Mouse (Mus musculus) embryonic fibroblast, embryonic 13.5 days (primary cell): ENCODE measurements around the gene Clstn2.

Experiments
- CTCF ChIP-seq: IDR thresholded peaks from 2 replicates; pipeline ENCODE4 v1.5.1; 2011; ENCODE audit warnings: mild to moderate bottlenecking, control low read depth, low read length, moderate library complexity, borderline replicate concordance; ENCODE audit not compliant: insufficient read depth
- POLR2A ChIP-seq: IDR thresholded peaks from 2 replicates; pipeline ENCODE4 v1.6.1; 2011; ENCODE audit warnings: low read depth, mild to moderate bottlenecking, control low read depth, low read length, moderate library complexity

DNA sequence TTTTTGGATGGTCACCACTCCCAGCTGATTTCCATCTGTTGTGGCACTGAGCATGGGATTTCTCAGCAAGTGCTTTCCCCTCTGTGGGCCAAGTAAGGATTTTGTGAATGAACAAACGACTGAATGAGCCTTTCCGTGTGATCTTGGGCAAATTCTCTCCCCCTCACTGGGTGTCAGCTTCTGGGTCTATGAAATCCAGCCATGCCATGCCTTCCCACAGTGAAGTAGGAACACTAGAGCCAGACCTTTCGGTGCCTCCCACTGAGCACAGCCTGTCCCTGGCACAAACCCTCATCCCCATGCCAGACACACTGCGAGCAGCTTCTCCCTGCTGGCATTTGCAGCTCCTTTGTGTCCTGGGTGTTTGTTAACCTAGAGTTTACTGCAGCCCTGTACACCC, 347.3 kb downstream of the Clstn2 start:
- TF ChIP-seq POLR2A, result no peak
- no peak for TF ChIP-seq CTCF
